Mouse (Mus musculus) forebrain, embryonic 12.5 days (tissue): ENCODE data around the gene Pde9a. TPM values are rescaled to one million over a fixed set of nuclear protein-coding genes. Genes with fewer than 3 reads are reported as not detected.
"Not testable (repeated sequence)": the region's sequence is repeated elsewhere in the genome, so short reads cannot be mapped to it uniquely, and the experiment has no call there.

Experiments
- ATAC-seq: fragments of 200-750 bp; cut with Nextera tagmentation; 2 replicates; pipeline ENCODE4 v1.8.0; 2017; ENCODE audit warnings: moderate TSS enrichment; ENCODE audit not compliant: low FRiP score
- H3K27ac ChIP-seq: fragments of 300-500 bp; sonication (generic); 2 replicates; pipeline ENCODE4 v1.5.1; 2016; ENCODE audit warnings: mild to moderate bottlenecking
- H3K27me3 ChIP-seq: fragments of 300-500 bp; sonication (generic); 2 replicates; pipeline ENCODE4 v1.6.1; 2016; ENCODE audit warnings: mild to moderate bottlenecking
- H3K36me3 ChIP-seq: fragments of 300-500 bp; sonication (generic); replicated peaks from 2 replicates; pipeline ENCODE4 v1.6.1; 2016; ENCODE audit warnings: mild to moderate bottlenecking
- H3K4me1 ChIP-seq: fragments of 300-500 bp; sonication (generic); 2 replicates; pipeline ENCODE4 v1.6.1; 2016
- H3K4me2 ChIP-seq: fragments of 300-500 bp; sonication (generic); 2 replicates; pipeline ENCODE4 v1.6.1; 2016; ENCODE audit warnings: mild to moderate bottlenecking, moderate library complexity
- H3K4me3 ChIP-seq: fragments of 300-500 bp; sonication (generic); replicated peaks from 2 replicates; pipeline ENCODE4 v1.5.1; 2016; ENCODE audit warnings: mild to moderate bottlenecking
- H3K9ac ChIP-seq: fragments of 300-500 bp; sonication (generic); 2 replicates; pipeline ENCODE4 v1.6.1; 2016; ENCODE audit warnings: mild to moderate bottlenecking
- H3K9me3 ChIP-seq: fragments of 300-500 bp; sonication (generic); 2 replicates; pipeline ENCODE4 v1.6.1; 2016
- WGBS: fragments of 180-500 bp; shearing (Covaris S2); methylation state at CpG from one replicate; pipeline ENCODE4 v1.1.7; 2016; 5-methylcytosine and 5-hydroxymethylcytosine counted together
- polyA plus RNA-seq: library from polyadenylated mRNA; unstranded; fragments of >200 nt; fragmentation: Nextera tagmentation; extraction: Ambion mirVana; gene quantifications from 2 replicates; pipeline ENCODE4 v1.2.1, GENCODE M21; 2016

Pde9a gene
- polyA plus RNA-seq: 34.7 and 36.7 TPM in 2 replicates

GRCm38 (mm10) chr17:31385671-31386665 is at the start of gene Pde9a:
Gene Pde9a, plus strand, starts transcription at chr17:31386210.
- H3K4me3 ChIP-seq: peak within 1 kb of the TSS; percentile 84
- peak; percentile 91 for ATAC-seq
- 0 out of 2 replicates have a peak, but pooled peaks cover 3% of the 10 kb centered on the region for H3K27me3 ChIP-seq
- no peaks in the 10 kb centered on the region for H3K36me3 ChIP-seq
- WGBS: under 1% methylated on average over 52 of the region's 56 CpGs
- no peaks in the 10 kb centered on the region for H3K9me3 ChIP-seq
- H3K27ac ChIP-seq: peak within 1 kb of the TSS; percentile 79
- peaks cover 50% of the 10 kb centered on the region for H3K4me1 ChIP-seq
- H3K4me2 ChIP-seq: peak within 1 kb of the TSS; percentile 80
- peak within 1 kb of the TSS; percentile 80 for H3K9ac ChIP-seq

- H3K27me3 ChIP-seq: no peaks in the 10 kb centered on the region
- no peak overlapping the region for H3K27ac ChIP-seq
- no peak overlapping the region for H3K4me2 ChIP-seq
- peaks cover 5% of the 10 kb centered on the region; the same call in 1 of the 2 replicates for H3K4me1 ChIP-seq
- H3K4me3 ChIP-seq: no peak overlapping the region
- H3K36me3 ChIP-seq: no peaks in the 10 kb centered on the region
- WGBS: 88% methylated on average over 2 of the region's 2 CpGs
- H3K9me3 ChIP-seq: no peaks in the 10 kb centered on the region
- ATAC-seq: no peak
- no peak overlapping the region for H3K9ac ChIP-seq
These were observed 46.2 kb upstream of the Pde9a start for GRCm38 (mm10) chr17:31339769-31340168.

- no peaks in the 10 kb centered on the region for H3K9me3 ChIP-seq
- peak; percentile 27; the same call in 1 of the 2 replicates for ATAC-seq
- H3K9ac ChIP-seq: no peak overlapping the region
- H3K27ac ChIP-seq: no peak overlapping the region
- H3K4me1 ChIP-seq: peaks cover 5% of the 10 kb centered on the region; the same call in 1 of the 2 replicates
- WGBS: 63% methylated on average over 6 of the region's 6 CpGs
- H3K4me3 ChIP-seq: no peak overlapping the region
- H3K27me3 ChIP-seq: no peaks in the 10 kb centered on the region
- no peak overlapping the region for H3K4me2 ChIP-seq
- H3K36me3 ChIP-seq: no peaks in the 10 kb centered on the region
These were observed 43.8 kb upstream of the Pde9a start for GRCm38 (mm10) chr17:31342191-31342590.

GRCm38 (mm10) chr17:31344172-31344801 is 41.7 kb upstream of the Pde9a start:
- no peak overlapping the region for H3K4me2 ChIP-seq
- no peaks in the 10 kb centered on the region for H3K36me3 ChIP-seq
- no peaks in the 10 kb centered on the region for H3K27me3 ChIP-seq
- no peak overlapping the region for H3K9ac ChIP-seq
- peaks cover 5% of the 10 kb centered on the region; the same call in 1 of the 2 replicates for H3K4me1 ChIP-seq
- H3K27ac ChIP-seq: no peak overlapping the region
- 38% methylated on average over 5 of the region's 5 CpGs for WGBS
- ATAC-seq: no peak
- no peaks in the 10 kb centered on the region for H3K9me3 ChIP-seq
- no peak overlapping the region for H3K4me3 ChIP-seq

- WGBS: 89% methylated on average over 3 of the region's 3 CpGs
- H3K4me3 ChIP-seq: no peak overlapping the region
- no peak for ATAC-seq
These were observed 41.2 kb upstream of the Pde9a start for GRCm38 (mm10) chr17:31344816-31345215.

GRCm38 (mm10) chr17:31348129-31348528 is 37.9 kb upstream of the Pde9a start:
- H3K4me1 ChIP-seq: no peaks in the 10 kb centered on the region; the same call in 1 of the 2 replicates
- H3K27me3 ChIP-seq: no peaks in the 10 kb centered on the region
- H3K9ac ChIP-seq: no peak overlapping the region
- no peak overlapping the region for H3K4me3 ChIP-seq
- 85% methylated on average over 5 of the region's 5 CpGs for WGBS
- H3K4me2 ChIP-seq: no peak overlapping the region
- no peaks in the 10 kb centered on the region for H3K9me3 ChIP-seq
- no peak for ATAC-seq
- no peaks in the 10 kb centered on the region; the same call in 1 of the 2 replicates for H3K36me3 ChIP-seq
- H3K27ac ChIP-seq: no peak overlapping the region

More at GRCm38 (mm10) chr17:31344816-31345215, 41.2 kb upstream of the Pde9a start:
- Histone ChIP-seq H3K9ac (no peak overlapping the region), H3K27ac (no peak overlapping the region), H3K27me3 (no peaks in the 10 kb centered on the region), H3K9me3 (no peaks in the 10 kb centered on the region), H3K36me3 (no peaks in the 10 kb centered on the region), H3K4me1 (peaks cover 5% of the 10 kb centered on the region), H3K4me2 (no peak overlapping the region)

GRCm38 (mm10) chr17:31349388-31349787 is 36.6 kb upstream of the Pde9a start:
- Histone ChIP-seq H3K27ac (0 out of 2 replicates have a peak overlapping the region, but pooled peaks have one; percentile 13), H3K4me2 (no peak overlapping the region), H3K9me3 (no peaks in the 10 kb centered on the region), H3K9ac (no peak overlapping the region), H3K4me1 (no peaks in the 10 kb centered on the region; the same call in 1 of the 2 replicates), H3K4me3 (no peak overlapping the region), H3K27me3 (no peaks in the 10 kb centered on the region), H3K36me3 (no peaks in the 10 kb centered on the region; the same call in 1 of the 2 replicates)
- ATAC-seq: no peak
- 85% methylated on average over 12 of the region's 12 CpGs for WGBS

GRCm38 (mm10) chr17:31351984-31352383 is 34.0 kb upstream of the Pde9a start:
- Histone ChIP-seq H3K4me1 (peaks cover 15% of the 10 kb centered on the region), H3K36me3 (no peaks in the 10 kb centered on the region; the same call in 1 of the 2 replicates), H3K27ac (no peak overlapping the region), H3K4me2 (no peak overlapping the region), H3K27me3 (no peaks in the 10 kb centered on the region), H3K4me3 (no peak overlapping the region), H3K9ac (no peak overlapping the region), H3K9me3 (no peaks in the 10 kb centered on the region)
- WGBS: 37% methylated on average over 8 of the region's 8 CpGs
- no peak for ATAC-seq

- Histone ChIP-seq H3K27ac (no peak overlapping the region), H3K9me3 (no peaks in the 10 kb centered on the region)
These were observed 32.8 kb upstream of the Pde9a start for GRCm38 (mm10) chr17:31353255-31353654.

GRCm38 (mm10) chr17:31354684-31355083 is 31.3 kb upstream of the Pde9a start:
- H3K9ac ChIP-seq, H3K27ac ChIP-seq, H3K4me3 ChIP-seq, H3K4me2 ChIP-seq, ATAC-seq, H3K9me3 ChIP-seq, H3K27me3 ChIP-seq, H3K36me3 ChIP-seq: not testable (repeated sequence)
- WGBS: 78% methylated on average over 3 of the region's 3 CpGs
- H3K4me1 ChIP-seq: peaks cover 15% of the 10 kb centered on the region

More at GRCm38 (mm10) chr17:31353255-31353654, 32.8 kb upstream of the Pde9a start:
- H3K4me1 ChIP-seq: peaks cover 15% of the 10 kb centered on the region
- no peak overlapping the region for H3K4me2 ChIP-seq
- 80% methylated on average over 2 of the region's 2 CpGs for WGBS
- H3K36me3 ChIP-seq: no peaks in the 10 kb centered on the region; the same call in 1 of the 2 replicates
- no peak overlapping the region for H3K9ac ChIP-seq
- no peak overlapping the region for H3K4me3 ChIP-seq
- no peaks in the 10 kb centered on the region for H3K27me3 ChIP-seq
- no peak for ATAC-seq

GRCm38 (mm10) chr17:31355792-31356502 is 30.1 kb upstream of the Pde9a start:
- Histone ChIP-seq H3K27ac (peak overlapping the region; percentile 63), H3K4me2 (no peak overlapping the region; the same call in 1 of the 2 replicates), H3K36me3 (no peaks in the 10 kb centered on the region), H3K4me3 (no peak overlapping the region), H3K9ac (no peak overlapping the region), H3K4me1 (peaks cover 15% of the 10 kb centered on the region), H3K9me3 (no peaks in the 10 kb centered on the region), H3K27me3 (no peaks in the 10 kb centered on the region)
- no peak for ATAC-seq
- WGBS: 28% methylated on average over 8 of the region's 8 CpGs
